18 mouse cellular contexts compared by ENCODE assay signal in genomic region chr11:65629320-65629719, GRCm38 (mm10).
"Had no signal": no experiment of that assay in that cellular context is flagged by ENCODE, and none has a peak within 500 bp of the region (broad histone marks: within the 10 kb centered on the region; RNA-seq: fewer than 3 reads in every experiment).

No protein-coding gene starts in this region.

- H3K4me2 ChIP-seq: lung, embryonic 14.5 days; midbrain, embryonic 12.5 days; neural tube, embryonic 13.5 days; neural tube, embryonic 15.5 days had no signal

- H3K36me3 ChIP-seq: midbrain, embryonic 10.5 days; midbrain, embryonic 12.5 days; neural tube, embryonic 13.5 days; neural tube, embryonic 15.5 days had no signal

- H3K27me3 ChIP-seq: midbrain, embryonic 12.5 days; neural tube, embryonic 13.5 days; neural tube, embryonic 15.5 days had no signal

- DNase-seq: lung, embryonic 14.5 days; lung, postnatal 10 days; lung, postnatal 4 days; midbrain, embryonic 14.5 days; retina, postnatal 1 day; right cerebral cortex, adult 18-20 months; right cerebral cortex, postnatal 25 days; right cerebral cortex, postnatal 4 days; spleen, adult 18-20 months; thymus, adult 18-20 months; thymus, postnatal 14 days; thymus, postnatal 36 days had no signal

- H3K27ac ChIP-seq: midbrain, embryonic 10.5 days; midbrain, embryonic 12.5 days; neural tube, embryonic 13.5 days; neural tube, embryonic 15.5 days had no signal

- H3K9me3 ChIP-seq: midbrain, embryonic 10.5 days; midbrain, embryonic 12.5 days; neural tube, embryonic 13.5 days; neural tube, embryonic 15.5 days had no signal

- H3K9ac ChIP-seq: lung, embryonic 14.5 days; midbrain, embryonic 12.5 days; neural tube, embryonic 13.5 days; neural tube, embryonic 15.5 days had no signal

- H3K4me3 ChIP-seq: midbrain, embryonic 10.5 days; midbrain, embryonic 12.5 days; myocyte; neural tube, embryonic 13.5 days; neural tube, embryonic 15.5 days had no signal

- H3K4me1 ChIP-seq: midbrain, embryonic 10.5 days; midbrain, embryonic 12.5 days; neural tube, embryonic 13.5 days; neural tube, embryonic 15.5 days had no signal

- ATAC-seq: midbrain, embryonic 16.5 days had no signal
